Mouse (Mus musculus): ENCODE measurements at regions not wholly inside any gene's neighbourhood (a gene's known extent, or its start where the extent isn't known, plus 50 kb on each side); places are given as distances from the start of the nearest gene placed in this dataset.

- DNase-seq (ENCODE audit: low spot score): no peak
These were observed 234.3 kb upstream of the Hey2 start for GRCm38 (mm10) chr10:31076948-31077347.

- DNase-seq (ENCODE audit: low spot score): peak; percentile 14
These were observed 233.8 kb upstream of the Hey2 start for GRCm38 (mm10) chr10:31076415-31076814.

GRCm38 (mm10) chr10:31074004-31074645, 231.5 kb upstream of the Hey2 start:
- DNase-seq (ENCODE audit: low spot score): no peak

GRCm38 (mm10) chr10:31068668-31069223, 226.1 kb upstream of the Hey2 start:
- DNase-seq (ENCODE audit: low spot score): no peak

- DNase-seq (ENCODE audit: low spot score): no peak
These were observed 220.1 kb upstream of the Hey2 start for GRCm38 (mm10) chr10:31062732-31063131.

GRCm38 (mm10) chr10:31053260-31053659, 210.7 kb upstream of the Hey2 start:
- DNase-seq (ENCODE audit: low spot score): no peak

- DNase-seq (ENCODE audit: low spot score): no peak
These were observed 208.6 kb upstream of the Hey2 start for GRCm38 (mm10) chr10:31051222-31051621.

GRCm38 (mm10) chr10:31049352-31049751, 206.8 kb upstream of the Hey2 start:
- no peak for DNase-seq (ENCODE audit: low spot score)

- DNase-seq (ENCODE audit: low spot score): no peak
These were observed 193.0 kb upstream of the Hey2 start for GRCm38 (mm10) chr10:31035611-31036010.

- no peak for DNase-seq (ENCODE audit: low spot score)
These were observed 192.2 kb upstream of the Hey2 start for GRCm38 (mm10) chr10:31034782-31035181.

GRCm38 (mm10) chr10:31030676-31031075, 188.1 kb upstream of the Hey2 start:
- DNase-seq (ENCODE audit: low spot score): no peak

GRCm38 (mm10) chr10:31026440-31026839, 183.8 kb upstream of the Hey2 start:
- no peak for DNase-seq (ENCODE audit: low spot score)

- no peak for DNase-seq (ENCODE audit: low spot score)
These were observed 170.2 kb upstream of the Hey2 start for GRCm38 (mm10) chr10:31012669-31013358.

GRCm38 (mm10) chr10:31009955-31010254, 167.3 kb upstream of the Hey2 start:
- no peak for DNase-seq (ENCODE audit: low spot score)

- no peak for DNase-seq (ENCODE audit: low spot score)
These were observed 166.7 kb upstream of the Hey2 start for GRCm38 (mm10) chr10:31009128-31009954.

- no peak for DNase-seq (ENCODE audit: low spot score)
These were observed 155.8 kb upstream of the Hey2 start for GRCm38 (mm10) chr10:30998163-30998944.

GRCm38 (mm10) chr10:30992167-30992566, 149.6 kb upstream of the Hey2 start:
- DNase-seq (ENCODE audit: low spot score): no peak

- DNase-seq (ENCODE audit: low spot score): peak; percentile 44
These were observed 137.8 kb upstream of the Hey2 start for GRCm38 (mm10) chr10:30980279-30980968.

GRCm38 (mm10) chr10:30979766-30980165, 137.2 kb upstream of the Hey2 start:
- no peak for DNase-seq (ENCODE audit: low spot score)

GRCm38 (mm10) chr10:30966176-30966575, 123.6 kb upstream of the Hey2 start:
- DNase-seq (ENCODE audit: low spot score): no peak

- DNase-seq (ENCODE audit: low spot score): no peak
These were observed 111.2 kb upstream of the Hey2 start for GRCm38 (mm10) chr10:30953825-30954224.
